Mouse (Mus musculus) gastrocnemius, adult 2 months (tissue): ENCODE results near the gene Skint9. TPM values are rescaled to one million over a fixed set of nuclear protein-coding genes. Genes with fewer than 3 reads are reported as not detected.
"Not testable (repeated sequence)": the region's sequence is repeated elsewhere in the genome, so short reads cannot be mapped to it uniquely, and the experiment has no call there.

Experiments used
- DNase-seq: peaks from one replicate; pipeline ENCODE4 v3.0.0; 2022
- H3K27ac ChIP-seq: fragments of 200-600 bp; 2 replicates; pipeline ENCODE4 v1.8.1; 2022; ENCODE audit warnings: mild to moderate bottlenecking
- H3K4me3 ChIP-seq: fragments of 200-600 bp; 2 replicates; pipeline ENCODE4 v1.8.1; 2022; ENCODE audit warnings: mild to moderate bottlenecking, moderate library complexity
- CTCF ChIP-seq: fragments of 200-600 bp; IDR thresholded peaks from 2 replicates; pipeline ENCODE4 v1.8.1; 2022; ENCODE audit warnings: antibody characterized with exemption, mild to moderate bottlenecking, moderate library complexity
- intact Hi-C: fragments of 180-260 bp; cut with DNase I; formaldehyde crosslinking; loops from one replicate; pipeline ENCODE4 v1.15.1; 2025
- long read RNA-seq, 2 experiments: library from polyadenylated mRNA; stranded (forward); transcript quantifications; one replicate each; pipeline ENCODE4 v2.0.0; 2021
- total RNA-seq, 2 experiments: library from RNA; stranded (reverse); gene quantifications; 2 replicates each; pipeline ENCODE4 v1.2.3; 2021

Skint9 gene
- total RNA-seq = not detected
- long read RNA-seq, experiment 1 = 0 reads
- long read RNA-seq, experiment 2 = 0 reads

- intact Hi-C loops = no loop called here
- Histone ChIP-seq H3K4me3 (no peak within 1 kb of the TSS), H3K27ac (no peak within 1 kb of the TSS)
- TF ChIP-seq CTCF = no peak
- DNase-seq = no peak
Observed at GRCm38 (mm10) chr4:112433885-112434284, at the start of gene Skint9. TSS of gene Skint9 (minus strand) at chr4:112433985.

DNA sequence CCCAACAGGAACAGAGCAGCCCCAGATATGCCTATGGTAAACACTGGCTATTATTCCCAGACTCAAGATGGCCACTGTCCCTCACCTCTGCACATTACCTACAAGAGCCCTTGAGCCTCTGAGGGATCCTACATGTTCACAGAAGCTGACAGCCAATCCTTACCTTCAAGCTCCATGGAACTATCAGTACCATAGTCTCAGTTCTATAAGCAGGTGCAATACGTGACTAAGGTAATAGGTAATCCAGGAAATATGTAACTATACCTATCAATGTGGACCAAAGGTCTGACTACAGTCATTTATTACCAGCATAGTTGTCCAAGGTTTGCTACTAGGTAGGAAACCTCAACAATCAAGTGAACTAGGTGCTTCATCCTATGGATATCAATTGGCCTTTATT is 1.1 kb downstream of the Skint9 start:
- Histone ChIP-seq H3K4me3 (no peak overlapping the region), H3K27ac (no peak overlapping the region)
- no peak for TF ChIP-seq CTCF
- DNase-seq = no peak
- intact Hi-C loops = no loop called here

- intact Hi-C loops = no loop called here
- Histone ChIP-seq H3K27ac (no peak overlapping the region), H3K4me3 (no peak overlapping the region)
- no peak for TF ChIP-seq CTCF
- DNase-seq = no peak
Observed at GRCm38 (mm10) chr4:112432223-112432622, 1.6 kb downstream of the Skint9 start.

DNA sequence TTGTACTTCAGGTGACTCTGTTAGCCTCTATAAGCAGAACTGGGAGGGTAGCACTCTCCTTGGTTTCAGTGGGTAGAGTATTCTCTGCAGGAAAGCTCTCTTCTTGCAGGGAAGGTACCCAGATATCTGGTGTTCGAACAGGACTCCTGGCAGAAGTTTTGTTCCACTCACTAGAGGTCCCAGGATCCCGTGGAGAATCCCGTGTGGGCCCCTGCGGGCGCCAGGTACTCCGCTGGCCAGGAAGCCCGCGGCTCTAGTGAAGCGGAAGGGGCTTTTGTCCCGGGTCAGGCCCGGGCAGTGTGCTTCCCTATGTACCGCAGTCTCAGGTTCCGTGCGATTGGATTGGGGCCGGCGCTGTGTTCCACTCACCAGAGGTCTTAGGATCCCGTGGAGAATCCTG is 84.7 kb downstream of the Skint9 start:
- H3K4me3 ChIP-seq, DNase-seq, intact Hi-C loops, H3K27ac ChIP-seq: not testable (repeated sequence)

Other genes starting within 250 kb of the Skint9 start
- not detected for gene Skint3, start 201.7 kb downstream of the Skint9 start, total RNA-seq
- gene Skint2, start 123.2 kb upstream of the Skint9 start, total RNA-seq = not detected